ENCODE assay signal across 8 mouse cellular contexts in the genomic region with DNA sequence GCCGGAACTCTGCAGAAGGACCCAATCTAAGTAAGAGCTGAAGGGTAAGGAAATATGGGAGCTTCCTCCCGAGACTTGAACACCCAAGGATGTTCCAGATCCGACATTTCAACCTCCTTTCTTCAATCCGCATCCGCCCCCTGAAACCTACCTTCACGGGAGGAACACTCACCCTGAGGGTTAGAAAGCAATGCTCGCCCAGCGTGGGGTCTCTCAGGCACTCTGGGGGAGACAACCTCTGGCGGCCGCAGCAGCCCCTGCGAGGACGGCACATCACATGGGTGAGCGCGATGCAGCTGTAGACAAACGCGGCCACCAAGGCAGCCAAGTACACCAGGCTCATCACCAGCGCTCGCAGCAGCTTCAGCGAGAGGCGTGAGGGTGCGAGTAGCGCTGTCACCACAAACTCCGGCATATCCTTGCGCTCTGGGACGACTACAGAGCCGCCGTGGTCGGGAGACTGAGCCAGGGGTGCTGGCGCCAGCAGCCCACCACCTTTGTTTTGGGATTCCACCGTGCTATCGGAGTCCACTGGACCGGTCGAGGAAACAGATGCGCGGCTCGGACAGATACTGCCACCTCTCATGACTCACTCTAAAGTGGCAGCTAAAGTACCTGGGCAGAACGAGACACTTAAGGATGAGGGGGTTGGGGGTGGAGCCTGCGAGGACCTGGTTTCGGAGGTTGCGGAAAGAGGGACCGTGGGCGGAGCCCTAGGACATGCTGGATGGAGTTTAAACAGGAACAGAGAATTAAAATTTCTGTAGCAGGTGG. TPM values are rescaled to one million over a fixed set of nuclear protein-coding genes. Genes with fewer than 3 reads are reported as not detected.
DNase-seq lines count a peak whose midpoint lies in the region; ATAC-seq and TF ChIP-seq lines count a peak whose summit lies in the region.

Ephx3 (minus strand) TSS at position 687 of the 774 bp plus-strand sequence.

- no peak for DNase-seq in testis, postnatal 14 days (ENCODE audit: low spot score)
- DNase-seq in forebrain, postnatal 0 days, result peak; percentile 52
- no peak for DNase-seq in neural tube, embryonic 11.5 days (ENCODE audit: low spot score)
- no peak for DNase-seq in frontal cortex, postnatal 14 days (ENCODE audit: low spot score in 2 of 2)

- peak within 1 kb of the TSS; percentile 67 for H3K4me2 ChIP-seq in forebrain, postnatal 0 days (ENCODE audit: low read depth)
- H3K4me2 ChIP-seq in liver, embryonic 16.5 days (ENCODE audit: low read depth, low read length), result peak within 1 kb of the TSS; percentile 45
- peak within 1 kb of the TSS; percentile 57 for H3K4me2 ChIP-seq in neural tube, embryonic 11.5 days (ENCODE audit: low read depth)

- H3K36me3 ChIP-seq in testis, adult 2 months (ENCODE audit: control insufficient read depth, insufficient read depth, low read length), result no peaks in the 10 kb centered on the region
- no peaks in the 10 kb centered on the region for H3K36me3 ChIP-seq in forebrain, postnatal 0 days (ENCODE audit: insufficient read depth)
- H3K36me3 ChIP-seq in liver, embryonic 16.5 days (ENCODE audit: control insufficient read depth, insufficient read depth), result no peaks in the 10 kb centered on the region
- no peaks in the 10 kb centered on the region for H3K36me3 ChIP-seq in neural tube, embryonic 11.5 days (ENCODE audit: control insufficient read depth, insufficient read depth, low read length)

- no peaks in the 10 kb centered on the region for H3K27me3 ChIP-seq in testis, adult 2 months (ENCODE audit: control insufficient read depth, insufficient read depth, low read length)
- peaks cover 10% of the 10 kb centered on the region for H3K27me3 ChIP-seq in forebrain, postnatal 0 days (ENCODE audit: insufficient read depth, low read length)
- H3K27me3 ChIP-seq in liver, embryonic 16.5 days (ENCODE audit: control insufficient read depth, insufficient read depth, low read depth, low read length), result peaks cover 19% of the 10 kb centered on the region
- peaks cover 11% of the 10 kb centered on the region for H3K27me3 ChIP-seq in neural tube, embryonic 11.5 days (ENCODE audit: control insufficient read depth, insufficient read depth, low read length)

- no peaks in the 10 kb centered on the region for H3K9me3 ChIP-seq in forebrain, postnatal 0 days (ENCODE audit: low read length)
- no peaks in the 10 kb centered on the region for H3K9me3 ChIP-seq in liver, embryonic 16.5 days (replicated peaks; ENCODE audit: control insufficient read depth, low read length)
- H3K9me3 ChIP-seq in neural tube, embryonic 11.5 days (ENCODE audit: control insufficient read depth, low read length), result no peaks in the 10 kb centered on the region

- H3K9ac ChIP-seq in forebrain, postnatal 0 days, result peak within 1 kb of the TSS; percentile 31; the same call in 1 of the 2 replicates
- no peak within 1 kb of the TSS for H3K9ac ChIP-seq in liver, embryonic 16.5 days (ENCODE audit: low read depth, low read length)
- peak within 1 kb of the TSS; percentile 26; the same call in 1 of the 2 replicates for H3K9ac ChIP-seq in neural tube, embryonic 11.5 days (ENCODE audit: low read length)

- peak within 1 kb of the TSS; percentile 10 for H3K4me3 ChIP-seq in testis, adult 2 months (ENCODE audit: control insufficient read depth, low read depth, low read length)
- H3K4me3 ChIP-seq in forebrain, postnatal 0 days (ENCODE audit: low read depth, low read length), result peak within 1 kb of the TSS; percentile 36
- H3K4me3 ChIP-seq in liver, embryonic 16.5 days (ENCODE audit: low read depth, low read length), result peak within 1 kb of the TSS; percentile 33
- peak within 1 kb of the TSS; percentile 25 for H3K4me3 ChIP-seq in neural tube, embryonic 11.5 days (ENCODE audit: low read depth, low read length)

- no peak for TF ChIP-seq CTCF in testis, adult 2 months (IDR thresholded peaks at IDR 0.05; ENCODE audit: control insufficient read depth, insufficient read depth, insufficient replicate concordance, low read depth, low read length)
- TF ChIP-seq CTCF in forebrain, postnatal 0 days (IDR thresholded peaks at IDR 0.05; ENCODE audit: low read depth), result no peak

- WGBS in forebrain, postnatal 0 days, result 8% methylated on average over 42 of the region's 42 CpGs
- 9% methylated on average over 42 of the region's 42 CpGs for WGBS in liver, embryonic 16.5 days (ENCODE audit: insufficient replicate concordance)
- 6% methylated on average over 42 of the region's 42 CpGs for WGBS in neural tube, embryonic 11.5 days

- ATAC-seq in forebrain, postnatal 0 days, result peak; percentile 61
- ATAC-seq in liver, embryonic 16.5 days (ENCODE audit: low read depth), result no peak
- ATAC-seq in neural tube, embryonic 11.5 days (ENCODE audit: insufficient read depth, low FRiP score, low TSS enrichment), result no peak; the same call in 1 of the 2 replicates
- ATAC-seq in cerebellum, adult (ENCODE audit: insufficient number of reproducible peaks, low FRiP score, low TSS enrichment), result no peak
- ATAC-seq in erythroblast, adult 5-6 weeks (replicated peaks; ENCODE audit: low FRiP score, poor library complexity, severe bottlenecking), result no peak; the same call in 1 of the 2 replicates

- no peak within 1 kb of the TSS for H3K27ac ChIP-seq in testis, adult 2 months (ENCODE audit: control insufficient read depth, insufficient read depth, low read depth, low read length)
- no peak within 1 kb of the TSS for H3K27ac ChIP-seq in forebrain, postnatal 0 days (ENCODE audit: low read depth, low read length)
- H3K27ac ChIP-seq in liver, embryonic 16.5 days (ENCODE audit: low read length), result no peak within 1 kb of the TSS
- H3K27ac ChIP-seq in neural tube, embryonic 11.5 days (ENCODE audit: low read depth, low read length), result no peak within 1 kb of the TSS

- peaks cover 13% of the 10 kb centered on the region for H3K4me1 ChIP-seq in testis, adult 2 months (ENCODE audit: control insufficient read depth, insufficient read depth, low read length)
- peaks cover 9% of the 10 kb centered on the region; the same call in 1 of the 2 replicates for H3K4me1 ChIP-seq in forebrain, postnatal 0 days (ENCODE audit: insufficient read depth)
- peaks cover 5% of the 10 kb centered on the region; the same call in 1 of the 2 replicates for H3K4me1 ChIP-seq in liver, embryonic 16.5 days (ENCODE audit: control insufficient read depth, low read depth, low read length)
- H3K4me1 ChIP-seq in neural tube, embryonic 11.5 days (ENCODE audit: control insufficient read depth, insufficient read depth, low read length), result 0 out of 2 replicates have a peak, but pooled peaks cover 2% of the 10 kb centered on the region

- no peak for TF ChIP-seq POLR2A in testis, adult 2 months (IDR thresholded peaks at IDR 0.05; ENCODE audit: control insufficient read depth, low read depth, low read length)

RNA-seq across cellular contexts. Expression of gene Ephx3, which starts in this region (rescaled TPM):
- 0.10 and 0.11 TPM in 2 replicates for polyA plus RNA-seq in testis, adult 2 months (2012; rRNA removed)
- total RNA-seq in forebrain, postnatal 0 days (2014; rRNA removed), result 0.29 TPM in 1 of 2 replicates, not detected in the other
- 0.08 and 0.11 TPM in 2 replicates for polyA plus RNA-seq in forebrain, postnatal 0 days (2015; fragmentation: Nextera tagmentation; extraction: Ambion mirVana)
- not detected in 2 replicates for polyA plus RNA-seq in liver, embryonic 16.5 days (2015; fragmentation: Nextera tagmentation; extraction: Ambion mirVana)
- polyA plus RNA-seq in neural tube, embryonic 11.5 days (2014; fragmentation: Nextera tagmentation; extraction: Ambion mirVana), result not detected in 2 replicates
- total RNA-seq in erythroblast, adult 5-6 weeks (2015; ENCODE audit: low replicate concordance), result 1.9 TPM in 1 of 2 replicates, not detected in the other
- total RNA-seq in erythroblast, adult 5-6 weeks (2017; ENCODE audit: low replicate concordance), result 0.68 TPM in 1 of 2 replicates, not detected in the other

Comparison
In these comparisons a context has a peak if more than half of its experiments do, and no peak if none do; other contexts are left out.
1. Peak in DNase-seq, ATAC-seq, H3K4me3 ChIP-seq, H3K9ac ChIP-seq and H3K4me2 ChIP-seq in forebrain, postnatal 0 days; RNA of the gene not detected or under 1 TPM.